Mouse (Mus musculus) forebrain, postnatal 0 days (tissue): ENCODE data around the gene Mrpl37. TPM values are rescaled to one million over a fixed set of nuclear protein-coding genes. Genes with fewer than 3 reads are reported as not detected.

ENCODE experiments used
- ATAC-seq: fragments of 200-750 bp; cut with Nextera tagmentation; 2 replicates; pipeline ENCODE4 v1.8.0; 2017; ENCODE audit warnings: mild to moderate bottlenecking, moderate library complexity
- DNase-seq: peaks from one replicate; pipeline ENCODE4 v3.0.0-alpha.2; 2015
- H3K27ac ChIP-seq: fragments of 300-500 bp; sonication (generic); 2 replicates; pipeline ENCODE4 v1.5.1; 2014; ENCODE audit warnings: low read depth, mild to moderate bottlenecking, antibody characterized with exemption, low read length, moderate library complexity, mixed read lengths
- H3K27me3 ChIP-seq: fragments of 300-500 bp; sonication (generic); 2 replicates; pipeline ENCODE4 v1.6.1; 2014; ENCODE audit warnings: mild to moderate bottlenecking, low read length, mixed read lengths; ENCODE audit not compliant: insufficient read depth
- H3K36me3 ChIP-seq: fragments of 300-500 bp; sonication (generic); 2 replicates; pipeline ENCODE4 v1.6.1; 2014; ENCODE audit warnings: mild to moderate bottlenecking, moderate library complexity; ENCODE audit not compliant: insufficient read depth
- H3K4me1 ChIP-seq: fragments of 300-500 bp; sonication (generic); 2 replicates; pipeline ENCODE4 v1.6.1; 2014; ENCODE audit warnings: antibody characterized with exemption; ENCODE audit not compliant: insufficient read depth
- H3K4me2 ChIP-seq: fragments of 300-500 bp; sonication (generic); 2 replicates; pipeline ENCODE4 v1.6.1; 2014; ENCODE audit warnings: low read depth, mild to moderate bottlenecking, moderate library complexity
- H3K4me3 ChIP-seq: fragments of 300-500 bp; sonication (generic); 2 replicates; pipeline ENCODE4 v1.5.1; 2014; ENCODE audit warnings: low read depth, low read length, mixed read lengths
- H3K9ac ChIP-seq: fragments of 300-500 bp; sonication (generic); 2 replicates; pipeline ENCODE4 v1.6.1; 2014; ENCODE audit warnings: mild to moderate bottlenecking
- H3K9me3 ChIP-seq: fragments of 300-500 bp; sonication (generic); 2 replicates; pipeline ENCODE4 v1.6.1; 2016; ENCODE audit warnings: low read length
- CTCF ChIP-seq: sonication (generic); IDR thresholded peaks from 2 replicates; pipeline ENCODE4 v1.5.1; 2016; ENCODE audit warnings: antibody characterized with exemption, control low read depth, low read depth
- WGBS: fragments of 180-500 bp; shearing (Covaris S2); extraction: QIAGEN DNeasy Blood & Tissue Kit; methylation state at CpG from one replicate; pipeline ENCODE4 v1.1.7; 2014; 5-methylcytosine and 5-hydroxymethylcytosine counted together
- polyA plus RNA-seq: library from polyadenylated mRNA; unstranded; fragments of >200 nt; fragmentation: Nextera tagmentation; extraction: Ambion mirVana; gene quantifications from 2 replicates; pipeline ENCODE4 v1.2.1, GENCODE M21; 2015
- total RNA-seq: library from RNA; depleted of rRNA; stranded (reverse); fragments of >200 nt; gene quantifications from 2 replicates; pipeline ENCODE4 v1.2.3, GENCODE M21; 2014

The Mrpl37 gene
- total and polyA plus RNA-seq, 2 experiments from 2014 or later = 43.8 to 73.3 TPM

GRCm38 (mm10) chr4:107084858-107085257, 18.2 kb upstream of the Mrpl37 start:
- WGBS = 3% methylated on average over 6 of the region's 6 CpGs
- no peaks in the 10 kb centered on the region for H3K36me3 ChIP-seq
- peak overlapping the region; percentile 77 for H3K27ac ChIP-seq
- H3K4me1 ChIP-seq = peaks cover 16% of the 10 kb centered on the region
- no peaks in the 10 kb centered on the region for H3K27me3 ChIP-seq
- H3K9ac ChIP-seq = no peak overlapping the region
- H3K4me3 ChIP-seq = no peak overlapping the region
- no peaks in the 10 kb centered on the region for H3K9me3 ChIP-seq
- peak; percentile 85 for DNase-seq
- no peak for TF ChIP-seq CTCF
- no peak overlapping the region for H3K4me2 ChIP-seq
- ATAC-seq = peak; percentile 96

GRCm38 (mm10) chr4:107084343-107084742, 17.7 kb upstream of the Mrpl37 start:
- WGBS = 8% methylated on average over 1 of the region's 1 CpGs
- no peak overlapping the region for H3K4me2 ChIP-seq

GRCm38 (mm10) chr4:107083126-107083525, 16.5 kb upstream of the Mrpl37 start:
- no peak for TF ChIP-seq CTCF
- ATAC-seq (no peak), DNase-seq (no peak)
- Histone ChIP-seq H3K4me1 (peaks cover 16% of the 10 kb centered on the region), H3K27me3 (no peaks in the 10 kb centered on the region), H3K4me3 (no peak overlapping the region), H3K9me3 (no peaks in the 10 kb centered on the region), H3K27ac (no peak overlapping the region), H3K4me2 (no peak overlapping the region), H3K9ac (no peak overlapping the region), H3K36me3 (no peaks in the 10 kb centered on the region)
- WGBS = 96% methylated on average over 4 of the region's 4 CpGs

More at GRCm38 (mm10) chr4:107084343-107084742, 17.7 kb upstream of the Mrpl37 start:
- Histone ChIP-seq H3K27me3 (no peaks in the 10 kb centered on the region), H3K36me3 (no peaks in the 10 kb centered on the region), H3K9ac (no peak overlapping the region), H3K4me3 (no peak overlapping the region), H3K4me1 (peaks cover 16% of the 10 kb centered on the region), H3K27ac (peak overlapping the region; percentile 77), H3K9me3 (no peaks in the 10 kb centered on the region)
- ATAC-seq (peak; percentile 46), DNase-seq (no peak)
- TF ChIP-seq CTCF = no peak

GRCm38 (mm10) chr4:107082185-107082584, 15.5 kb upstream of the Mrpl37 start:
- no peaks in the 10 kb centered on the region for H3K27me3 ChIP-seq
- WGBS = 85% methylated on average over 3 of the region's 3 CpGs
- H3K4me2 ChIP-seq = no peak overlapping the region
- ATAC-seq (no peak), DNase-seq (no peak)
- no peak for TF ChIP-seq CTCF
- H3K4me3 ChIP-seq = no peak overlapping the region
- H3K27ac ChIP-seq = no peak overlapping the region
- no peaks in the 10 kb centered on the region for H3K9me3 ChIP-seq
- no peaks in the 10 kb centered on the region for H3K36me3 ChIP-seq
- peaks cover 16% of the 10 kb centered on the region for H3K4me1 ChIP-seq
- no peak overlapping the region for H3K9ac ChIP-seq

- ATAC-seq (no peak), DNase-seq (no peak)
- H3K36me3 ChIP-seq = no peaks in the 10 kb centered on the region
- no peak overlapping the region for H3K9ac ChIP-seq
- no peak for TF ChIP-seq CTCF
- peaks cover 9% of the 10 kb centered on the region for H3K4me1 ChIP-seq
- H3K27ac ChIP-seq = no peak overlapping the region
- no peak overlapping the region for H3K4me2 ChIP-seq
- no peaks in the 10 kb centered on the region for H3K9me3 ChIP-seq
- H3K4me3 ChIP-seq = no peak overlapping the region
- no peaks in the 10 kb centered on the region for H3K27me3 ChIP-seq
These were observed 13.0 kb upstream of the Mrpl37 start for GRCm38 (mm10) chr4:107079716-107080115.

- Histone ChIP-seq H3K9me3 (no peaks in the 10 kb centered on the region), H3K27ac (no peak overlapping the region), H3K36me3 (no peaks in the 10 kb centered on the region), H3K4me3 (no peak overlapping the region), H3K4me1 (0 out of 2 replicates have a peak, but pooled peaks cover 2% of the 10 kb centered on the region), H3K4me2 (no peak overlapping the region), H3K27me3 (no peaks in the 10 kb centered on the region), H3K9ac (no peak overlapping the region)
- DNase-seq (no peak), ATAC-seq (peak; percentile 42; the same call in 1 of the 2 replicates)
- TF ChIP-seq CTCF = no peak
- WGBS = 87% methylated on average over 4 of the region's 4 CpGs
These were observed 12.2 kb upstream of the Mrpl37 start for GRCm38 (mm10) chr4:107078894-107079293.

- 50% methylated on average over 5 of the region's 5 CpGs for WGBS
- no peaks in the 10 kb centered on the region for H3K36me3 ChIP-seq
- no peak for TF ChIP-seq CTCF
- DNase-seq (peak; percentile 35), ATAC-seq (peak; percentile 75)
- no peaks in the 10 kb centered on the region for H3K4me1 ChIP-seq
- H3K9me3 ChIP-seq = no peaks in the 10 kb centered on the region
- no peak overlapping the region for H3K9ac ChIP-seq
- H3K4me2 ChIP-seq = no peak overlapping the region
- no peak overlapping the region for H3K27ac ChIP-seq
- H3K4me3 ChIP-seq = no peak overlapping the region
- H3K27me3 ChIP-seq = no peaks in the 10 kb centered on the region
These were observed 8.8 kb upstream of the Mrpl37 start for GRCm38 (mm10) chr4:107075456-107075855.

GRCm38 (mm10) chr4:107072343-107072742, 5.7 kb upstream of the Mrpl37 start:
- H3K9me3 ChIP-seq = no peaks in the 10 kb centered on the region
- no peaks in the 10 kb centered on the region for H3K36me3 ChIP-seq
- H3K4me2 ChIP-seq = no peak overlapping the region
- no peak overlapping the region for H3K27ac ChIP-seq
- TF ChIP-seq CTCF = no peak
- H3K27me3 ChIP-seq = no peaks in the 10 kb centered on the region
- no peak for ATAC-seq
- no peak overlapping the region for H3K4me3 ChIP-seq
- H3K4me1 ChIP-seq = peaks cover 2% of the 10 kb centered on the region; the same call in 1 of the 2 replicates
- DNase-seq = no peak
- 84% methylated on average over 9 of the region's 9 CpGs for WGBS
- no peak overlapping the region for H3K9ac ChIP-seq
